Mouse (Mus musculus): ENCODE data around the gene Aipl1. TPM values are rescaled to one million over a fixed set of nuclear protein-coding genes. Genes with fewer than 3 reads are reported as not detected.

Gene Aipl1
- polyA plus RNA-seq, 1 experiment: 0.08 TPM

GRCm38 (mm10) chr11:72052636-72053035 lies 15.3 kb upstream of the Aipl1 start:
- DNase-seq: peak; percentile 68
- no peak for TF ChIP-seq POLR2A (IDR thresholded peaks at IDR 0.05; ENCODE audit: borderline replicate concordance, extremely low read depth, low read depth, low read length)
- TF ChIP-seq CTCF (IDR thresholded peaks at IDR 0.05; ENCODE audit: insufficient read depth, low read length): peak; percentile 93
- WGBS: 12% methylated on average over 5 of the region's 5 CpGs
- H3K4me1 ChIP-seq (ENCODE audit: control insufficient read depth, insufficient read depth, low read length): no peaks in the 10 kb centered on the region
- no peak overlapping the region for H3K4me3 ChIP-seq (replicated peaks; ENCODE audit: extremely low read depth, low read depth, low read length)

- Histone ChIP-seq H3K4me1 (ENCODE audit: control insufficient read depth, insufficient read depth, low read length) (no peaks in the 10 kb centered on the region), H3K4me3 (replicated peaks; ENCODE audit: extremely low read depth, low read depth, low read length) (no peak overlapping the region)
- WGBS: 62% methylated on average over 3 of the region's 3 CpGs
- DNase-seq: no peak
- TF ChIP-seq CTCF (IDR thresholded peaks at IDR 0.05; ENCODE audit: insufficient read depth, low read length): no peak
- TF ChIP-seq POLR2A (IDR thresholded peaks at IDR 0.05; ENCODE audit: borderline replicate concordance, extremely low read depth, low read depth, low read length): no peak
Measured at GRCm38 (mm10) chr11:72052221-72052620, 14.9 kb upstream of the Aipl1 start.

- H3K4me3 ChIP-seq (replicated peaks; ENCODE audit: extremely low read depth, low read depth, low read length): no peak overlapping the region
- no peak for DNase-seq
- 22% methylated on average over 45 of the region's 45 CpGs for WGBS
- H3K4me1 ChIP-seq (ENCODE audit: control insufficient read depth, insufficient read depth, low read length): no peaks in the 10 kb centered on the region
- TF ChIP-seq CTCF (IDR thresholded peaks at IDR 0.05; ENCODE audit: insufficient read depth, low read length) (no peak), POLR2A (IDR thresholded peaks at IDR 0.05; ENCODE audit: borderline replicate concordance, extremely low read depth, low read depth, low read length) (no peak)
Measured at GRCm38 (mm10) chr11:72050895-72051858, 13.9 kb upstream of the Aipl1 start.

- TF ChIP-seq POLR2A (IDR thresholded peaks at IDR 0.05; ENCODE audit: borderline replicate concordance, extremely low read depth, low read depth, low read length) (no peak), CTCF (IDR thresholded peaks at IDR 0.05; ENCODE audit: insufficient read depth, low read length) (no peak)
- 50% methylated on average over 14 of the region's 14 CpGs for WGBS
- DNase-seq: no peak
- no peak overlapping the region for H3K4me3 ChIP-seq (replicated peaks; ENCODE audit: extremely low read depth, low read depth, low read length)
- no peaks in the 10 kb centered on the region for H3K4me1 ChIP-seq (ENCODE audit: control insufficient read depth, insufficient read depth, low read length)
Measured at GRCm38 (mm10) chr11:72050168-72050894, 13.0 kb upstream of the Aipl1 start.

GRCm38 (mm10) chr11:72049171-72049759 lies 12.0 kb upstream of the Aipl1 start:
- Histone ChIP-seq H3K4me1 (ENCODE audit: control insufficient read depth, insufficient read depth, low read length) (no peaks in the 10 kb centered on the region), H3K4me3 (replicated peaks; ENCODE audit: extremely low read depth, low read depth, low read length) (no peak overlapping the region)
- TF ChIP-seq CTCF (IDR thresholded peaks at IDR 0.05; ENCODE audit: insufficient read depth, low read length) (no peak), POLR2A (IDR thresholded peaks at IDR 0.05; ENCODE audit: borderline replicate concordance, extremely low read depth, low read depth, low read length) (no peak)
- WGBS: 73% methylated on average over 8 of the region's 8 CpGs
- no peak for DNase-seq

GRCm38 (mm10) chr11:72048730-72049129 lies 11.4 kb upstream of the Aipl1 start:
- WGBS: 88% methylated on average over 6 of the region's 6 CpGs
- H3K4me3 ChIP-seq (replicated peaks; ENCODE audit: extremely low read depth, low read depth, low read length): no peak overlapping the region
- no peaks in the 10 kb centered on the region for H3K4me1 ChIP-seq (ENCODE audit: control insufficient read depth, insufficient read depth, low read length)
- TF ChIP-seq CTCF (IDR thresholded peaks at IDR 0.05; ENCODE audit: insufficient read depth, low read length) (no peak), POLR2A (IDR thresholded peaks at IDR 0.05; ENCODE audit: borderline replicate concordance, extremely low read depth, low read depth, low read length) (no peak)
- DNase-seq: no peak

- TF ChIP-seq CTCF (IDR thresholded peaks at IDR 0.05; ENCODE audit: insufficient read depth, low read length) (no peak), POLR2A (IDR thresholded peaks at IDR 0.05; ENCODE audit: borderline replicate concordance, extremely low read depth, low read depth, low read length) (no peak)
- 50% methylated on average over 3 of the region's 3 CpGs for WGBS
- no peak for DNase-seq
- Histone ChIP-seq H3K4me3 (replicated peaks; ENCODE audit: extremely low read depth, low read depth, low read length) (no peak overlapping the region), H3K4me1 (ENCODE audit: control insufficient read depth, insufficient read depth, low read length) (peaks cover 3% of the 10 kb centered on the region; the same call in 1 of the 2 replicates)
Measured at GRCm38 (mm10) chr11:72044231-72044630, 6.9 kb upstream of the Aipl1 start.

GRCm38 (mm10) chr11:72042631-72043030 lies 5.3 kb upstream of the Aipl1 start:
- TF ChIP-seq POLR2A (IDR thresholded peaks at IDR 0.05; ENCODE audit: borderline replicate concordance, extremely low read depth, low read depth, low read length) (no peak), CTCF (IDR thresholded peaks at IDR 0.05; ENCODE audit: insufficient read depth, low read length) (no peak)
- WGBS: 1% methylated on average over 14 of the region's 14 CpGs

More at GRCm38 (mm10) chr11:72042631-72043030, 5.3 kb upstream of the Aipl1 start:
- no peak overlapping the region for H3K4me3 ChIP-seq (replicated peaks; ENCODE audit: extremely low read depth, low read depth, low read length)
- no peak for DNase-seq
- H3K4me1 ChIP-seq (ENCODE audit: control insufficient read depth, insufficient read depth, low read length): peaks cover 3% of the 10 kb centered on the region; the same call in 1 of the 2 replicates

Data from lung, adult 2 months (tissue).